Mouse (Mus musculus) embryonic facial prominence, embryonic 12.5 days (tissue): ENCODE results near the gene Upp2. TPM values are rescaled to one million over a fixed set of nuclear protein-coding genes. Genes with fewer than 3 reads are reported as not detected.

Experiments
- ATAC-seq: fragments of 200-750 bp; cut with Nextera tagmentation; 2 replicates; pipeline ENCODE4 v1.8.0; 2017; ENCODE audit not compliant: insufficient number of reproducible peaks, insufficient read depth, low FRiP score, low TSS enrichment
- H3K27ac ChIP-seq: fragments of 300-500 bp; sonication (generic); 2 replicates; pipeline ENCODE4 v1.5.1; 2016; ENCODE audit warnings: mild to moderate bottlenecking
- H3K27me3 ChIP-seq: fragments of 300-500 bp; sonication (generic); 2 replicates; pipeline ENCODE4 v1.6.1; 2016; ENCODE audit warnings: mild to moderate bottlenecking, moderate library complexity
- H3K36me3 ChIP-seq: fragments of 300-500 bp; sonication (generic); 2 replicates; pipeline ENCODE4 v1.6.1; 2016; ENCODE audit warnings: mild to moderate bottlenecking
- H3K4me1 ChIP-seq: fragments of 300-500 bp; sonication (generic); 2 replicates; pipeline ENCODE4 v1.6.1; 2016
- H3K4me2 ChIP-seq: fragments of 300-500 bp; sonication (generic); replicated peaks from 2 replicates; pipeline ENCODE4 v1.6.1; 2016; ENCODE audit warnings: mild to moderate bottlenecking, moderate library complexity
- H3K4me3 ChIP-seq: fragments of 300-500 bp; sonication (generic); 2 replicates; pipeline ENCODE4 v1.5.1; 2016; ENCODE audit warnings: mild to moderate bottlenecking
- H3K9ac ChIP-seq: fragments of 300-500 bp; sonication (generic); 2 replicates; pipeline ENCODE4 v1.6.1; 2016; ENCODE audit warnings: mild to moderate bottlenecking, moderate library complexity
- H3K9me3 ChIP-seq: fragments of 300-500 bp; sonication (generic); 2 replicates; pipeline ENCODE4 v1.6.1; 2016; ENCODE audit warnings: mild to moderate bottlenecking, moderate library complexity
- WGBS: fragments of 180-500 bp; shearing (Covaris S2); methylation state at CpG from one replicate; pipeline ENCODE4 v1.1.7; 2016; 5-methylcytosine and 5-hydroxymethylcytosine counted together
- polyA plus RNA-seq: library from polyadenylated mRNA; unstranded; fragments of >200 nt; fragmentation: Nextera tagmentation; extraction: Ambion mirVana; gene quantifications from 2 replicates; pipeline ENCODE4 v1.2.1, GENCODE M21; 2016

Gene Upp2
- polyA plus RNA-seq, 1 experiment from 2014 or later = 10.8 TPM

- H3K4me3 ChIP-seq = no peak overlapping the region
These were observed 216.4 kb downstream of the Upp2 start for GRCm38 (mm10) chr2:58783526-58783925.

GRCm38 (mm10) chr2:58786177-58786576 is 219.1 kb downstream of the Upp2 start:
- no peak overlapping the region for H3K4me2 ChIP-seq
- no peak overlapping the region for H3K9ac ChIP-seq
- H3K27me3 ChIP-seq = no peaks in the 10 kb centered on the region
- no peak overlapping the region for H3K4me3 ChIP-seq
- peaks cover 8% of the 10 kb centered on the region; the same call in 1 of the 2 replicates for H3K4me1 ChIP-seq
- no peaks in the 10 kb centered on the region for H3K36me3 ChIP-seq
- H3K27ac ChIP-seq = no peak overlapping the region
- no peaks in the 10 kb centered on the region for H3K9me3 ChIP-seq
- WGBS = 72% methylated on average over 3 of the region's 3 CpGs
- no peak for ATAC-seq

More at GRCm38 (mm10) chr2:58783526-58783925, 216.4 kb downstream of the Upp2 start:
- Histone ChIP-seq H3K27me3 (no peaks in the 10 kb centered on the region), H3K9ac (no peak overlapping the region), H3K4me1 (peaks cover 8% of the 10 kb centered on the region; the same call in 1 of the 2 replicates), H3K9me3 (no peaks in the 10 kb centered on the region), H3K36me3 (no peaks in the 10 kb centered on the region), H3K27ac (no peak overlapping the region), H3K4me2 (no peak overlapping the region)
- no peak for ATAC-seq
- 76% methylated on average over 1 of the region's 1 CpGs for WGBS

DNA sequence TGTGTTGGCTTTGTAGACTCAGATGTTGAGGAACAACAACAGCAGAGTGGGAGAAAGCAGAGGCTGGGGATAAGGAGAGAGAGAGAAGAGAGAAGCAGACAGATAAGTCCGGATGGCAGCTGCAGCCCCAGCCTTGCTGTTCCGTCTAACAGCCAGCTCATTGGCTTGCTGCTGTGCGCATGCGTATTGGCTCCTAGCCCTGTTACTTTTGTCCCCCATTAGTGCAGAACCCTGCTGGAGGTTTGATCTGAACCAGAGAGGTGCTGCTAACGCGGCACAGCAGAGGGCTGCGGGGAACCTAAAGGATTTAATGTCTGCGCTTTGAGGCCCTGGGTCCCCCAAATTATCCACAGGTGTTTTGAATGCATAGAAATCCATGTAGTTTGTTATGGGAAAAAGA is 219.6 kb downstream of the Upp2 start:
- 66% methylated on average over 8 of the region's 8 CpGs for WGBS
- Histone ChIP-seq H3K4me3 (no peak overlapping the region), H3K27ac (no peak overlapping the region), H3K27me3 (no peaks in the 10 kb centered on the region), H3K9me3 (no peaks in the 10 kb centered on the region), H3K36me3 (no peaks in the 10 kb centered on the region), H3K9ac (no peak overlapping the region), H3K4me1 (peaks cover 8% of the 10 kb centered on the region; the same call in 1 of the 2 replicates), H3K4me2 (no peak overlapping the region)
- no peak for ATAC-seq

- H3K27ac ChIP-seq = no peak overlapping the region
- H3K4me1 ChIP-seq = peaks cover 12% of the 10 kb centered on the region; the same call in 1 of the 2 replicates
- no peaks in the 10 kb centered on the region for H3K9me3 ChIP-seq
- no peak for ATAC-seq
- 54% methylated on average over 7 of the region's 7 CpGs for WGBS
- H3K4me3 ChIP-seq = no peak overlapping the region
- H3K9ac ChIP-seq = no peak overlapping the region
- no peaks in the 10 kb centered on the region for H3K36me3 ChIP-seq
- H3K27me3 ChIP-seq = no peaks in the 10 kb centered on the region
- H3K4me2 ChIP-seq = no peak overlapping the region
These were observed 220.3 kb downstream of the Upp2 start for GRCm38 (mm10) chr2:58787360-58787759.

DNA sequence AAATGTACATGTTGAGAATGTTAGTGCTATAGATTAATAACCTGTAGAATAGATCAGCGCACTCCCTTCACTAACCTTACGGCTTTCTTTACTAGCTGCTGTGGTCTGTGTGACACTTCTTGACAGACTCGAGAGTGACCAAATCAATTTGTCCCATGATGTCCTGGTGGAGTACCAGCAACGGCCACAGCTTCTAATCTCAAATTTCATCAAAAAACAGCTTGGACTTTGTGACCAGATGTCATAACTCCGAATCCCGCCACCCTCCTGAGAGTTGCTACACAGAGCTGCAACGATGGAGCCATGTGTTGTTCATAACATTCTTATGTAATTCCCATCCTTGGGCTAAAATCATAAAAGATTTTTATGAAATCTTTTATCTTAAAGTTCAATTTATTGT is 222.8 kb downstream of the Upp2 start:
- H3K9me3 ChIP-seq = no peaks in the 10 kb centered on the region
- no peak overlapping the region for H3K27ac ChIP-seq
- no peaks in the 10 kb centered on the region for H3K36me3 ChIP-seq
- no peak overlapping the region for H3K9ac ChIP-seq
- H3K27me3 ChIP-seq = no peaks in the 10 kb centered on the region
- peaks cover 13% of the 10 kb centered on the region; the same call in 1 of the 2 replicates for H3K4me1 ChIP-seq
- H3K4me3 ChIP-seq = no peak overlapping the region
- WGBS = 63% methylated on average over 7 of the region's 7 CpGs
- no peak for ATAC-seq
- no peak overlapping the region for H3K4me2 ChIP-seq

GRCm38 (mm10) chr2:58790361-58790760 is 223.3 kb downstream of the Upp2 start:
- WGBS = 88% methylated on average over 4 of the region's 4 CpGs
- no peak for ATAC-seq

GRCm38 (mm10) chr2:58794489-58794888 is 227.4 kb downstream of the Upp2 start:
- Histone ChIP-seq H3K36me3 (no peaks in the 10 kb centered on the region), H3K27ac (no peak overlapping the region), H3K4me3 (no peak overlapping the region), H3K4me2 (no peak overlapping the region), H3K9me3 (no peaks in the 10 kb centered on the region), H3K9ac (no peak overlapping the region), H3K27me3 (no peaks in the 10 kb centered on the region), H3K4me1 (peaks cover 5% of the 10 kb centered on the region; the same call in 1 of the 2 replicates)
- WGBS = 81% methylated on average over 15 of the region's 15 CpGs
- ATAC-seq = no peak

More at GRCm38 (mm10) chr2:58790361-58790760, 223.3 kb downstream of the Upp2 start:
- Histone ChIP-seq H3K4me1 (peaks cover 13% of the 10 kb centered on the region; the same call in 1 of the 2 replicates), H3K27ac (no peak overlapping the region), H3K4me3 (no peak overlapping the region), H3K4me2 (no peak overlapping the region), H3K9me3 (no peaks in the 10 kb centered on the region), H3K27me3 (no peaks in the 10 kb centered on the region), H3K9ac (no peak overlapping the region), H3K36me3 (no peaks in the 10 kb centered on the region)

- WGBS = 92% methylated on average over 5 of the region's 5 CpGs
- Histone ChIP-seq H3K4me1 (0 out of 2 replicates have a peak, but pooled peaks cover 5% of the 10 kb centered on the region), H3K27me3 (no peaks in the 10 kb centered on the region), H3K4me2 (no peak overlapping the region), H3K36me3 (no peaks in the 10 kb centered on the region), H3K27ac (no peak overlapping the region), H3K9me3 (no peaks in the 10 kb centered on the region), H3K4me3 (no peak overlapping the region), H3K9ac (no peak overlapping the region)
- ATAC-seq = no peak
These were observed 228.3 kb downstream of the Upp2 start for GRCm38 (mm10) chr2:58795432-58795831.

DNA sequence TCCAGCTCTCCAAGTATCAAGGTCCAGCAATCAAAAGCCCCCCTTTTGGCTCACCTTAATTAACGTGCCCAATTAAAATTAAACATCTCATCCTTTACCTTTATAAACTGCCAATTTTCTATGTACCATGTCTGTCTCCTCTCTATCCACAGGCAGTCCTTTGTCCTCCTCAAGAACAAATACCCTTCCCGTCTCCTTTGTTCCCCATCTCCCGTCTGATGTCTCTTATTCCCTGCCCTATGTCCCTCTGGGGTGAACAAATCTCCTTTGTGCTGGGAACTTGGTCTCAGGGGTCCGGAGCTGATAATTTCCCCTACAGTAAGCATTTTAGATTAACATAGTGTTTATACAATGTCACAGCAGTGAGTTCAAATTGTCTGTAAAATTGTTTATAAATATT is 230.4 kb downstream of the Upp2 start:
- no peak overlapping the region for H3K27ac ChIP-seq
- H3K36me3 ChIP-seq = no peaks in the 10 kb centered on the region
- H3K4me1 ChIP-seq = no peaks in the 10 kb centered on the region
- ATAC-seq = no peak
- no peak overlapping the region for H3K9ac ChIP-seq
- H3K27me3 ChIP-seq = no peaks in the 10 kb centered on the region
- H3K4me2 ChIP-seq = no peak overlapping the region
- H3K4me3 ChIP-seq = no peak overlapping the region
- WGBS = 47% methylated on average over 4 of the region's 4 CpGs
- no peaks in the 10 kb centered on the region for H3K9me3 ChIP-seq

GRCm38 (mm10) chr2:58799126-58799525 is 232.0 kb downstream of the Upp2 start:
- Histone ChIP-seq H3K27ac (no peak overlapping the region), H3K4me3 (no peak overlapping the region), H3K4me2 (no peak overlapping the region), H3K9ac (no peak overlapping the region), H3K27me3 (no peaks in the 10 kb centered on the region), H3K4me1 (no peaks in the 10 kb centered on the region), H3K36me3 (no peaks in the 10 kb centered on the region), H3K9me3 (no peaks in the 10 kb centered on the region)
- ATAC-seq = no peak
- WGBS = 86% methylated on average over 9 of the region's 9 CpGs

DNA sequence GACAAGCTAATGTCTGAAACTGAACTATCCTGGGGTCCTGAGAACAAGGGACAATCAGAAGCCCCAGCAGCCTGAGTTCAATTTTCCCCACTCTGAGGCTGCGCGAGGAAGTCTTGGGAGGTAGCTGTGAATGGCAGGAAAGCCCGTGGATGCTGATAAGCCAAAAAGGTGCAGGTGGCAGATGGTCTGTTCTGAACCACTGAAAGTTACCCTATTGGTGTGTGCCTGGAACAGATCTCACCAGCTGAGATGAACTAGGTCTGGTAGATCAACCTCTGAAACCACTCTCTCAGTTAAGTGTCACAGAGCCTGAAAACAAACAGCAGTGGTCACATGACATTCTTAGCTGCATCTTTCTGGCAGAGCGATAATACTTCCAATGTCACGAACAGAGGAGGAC is 232.5 kb downstream of the Upp2 start:
- WGBS = 90% methylated on average over 5 of the region's 5 CpGs

GRCm38 (mm10) chr2:58812941-58813340 is 245.8 kb downstream of the Upp2 start:
- H3K27me3 ChIP-seq = no peaks in the 10 kb centered on the region
- H3K27ac ChIP-seq = no peak overlapping the region
- no peaks in the 10 kb centered on the region for H3K36me3 ChIP-seq
- no peak for ATAC-seq
- no peak overlapping the region for H3K4me3 ChIP-seq
- H3K9me3 ChIP-seq = no peaks in the 10 kb centered on the region
- H3K4me2 ChIP-seq = no peak overlapping the region
- no peaks in the 10 kb centered on the region for H3K4me1 ChIP-seq
- WGBS = 46% methylated on average over 2 of the region's 2 CpGs
- no peak overlapping the region for H3K9ac ChIP-seq

More for the DNA sequence above, 232.5 kb downstream of the Upp2 start:
- Histone ChIP-seq H3K9me3 (no peaks in the 10 kb centered on the region), H3K27ac (no peak overlapping the region), H3K4me2 (no peak overlapping the region), H3K4me1 (no peaks in the 10 kb centered on the region), H3K4me3 (no peak overlapping the region), H3K9ac (no peak overlapping the region), H3K36me3 (no peaks in the 10 kb centered on the region), H3K27me3 (no peaks in the 10 kb centered on the region)
- no peak for ATAC-seq
